Mouse (Mus musculus) ES-CJ7 (cell line): ENCODE results near the gene Mgmt.

Source experiments
- DNase-seq: peaks from one replicate; pipeline ENCODE4 v3.0.0; 2011; ENCODE audit warnings: low read depth, low spot score

Gene Mgmt

DNA sequence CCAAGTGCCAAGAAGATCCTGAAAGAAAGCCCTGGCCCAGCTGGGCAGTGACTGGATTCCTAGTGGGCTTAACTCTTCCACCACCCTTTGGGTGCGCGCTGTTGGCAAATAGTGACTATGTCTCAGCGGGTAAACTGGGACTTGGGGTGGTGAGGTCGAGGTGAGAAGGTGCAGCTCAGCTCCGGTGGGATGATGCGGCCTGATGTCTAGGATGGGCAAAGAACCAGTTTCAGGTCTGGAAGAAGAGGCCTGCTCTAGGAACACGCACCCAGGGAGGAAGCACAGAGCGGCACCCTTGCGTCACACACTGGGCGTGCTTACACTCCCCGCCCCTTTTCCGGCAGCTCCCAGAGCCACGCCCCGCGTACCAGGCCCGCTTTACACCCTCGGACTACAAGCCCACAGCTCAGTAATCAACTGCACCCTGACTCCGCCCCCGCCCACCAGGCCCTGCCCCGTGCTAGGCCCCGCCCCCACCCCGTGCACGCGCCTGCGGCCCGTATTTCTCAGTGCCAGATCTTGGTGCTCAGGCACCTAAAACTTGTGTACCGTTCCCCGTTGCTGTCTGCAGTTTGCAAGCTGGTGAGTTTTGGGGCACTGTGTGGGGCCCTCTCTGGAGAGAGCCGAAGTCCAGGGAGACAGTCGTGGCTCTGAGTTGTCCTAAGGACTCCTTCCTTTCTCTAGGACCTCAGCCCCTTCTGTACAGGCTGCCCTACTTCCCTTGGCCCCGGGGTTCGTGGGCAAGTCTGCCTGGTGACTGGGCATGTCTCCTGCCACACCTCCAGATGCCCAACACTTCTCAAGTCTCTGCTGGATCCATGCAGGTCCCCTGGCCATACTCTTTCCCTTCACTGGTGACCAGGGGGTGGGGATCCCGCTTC, at the start of gene Mgmt:
TSS of gene Mgmt (plus strand) at position 509 of the 881 bp plus-strand sequence.
- peak; percentile 93 for DNase-seq

DNA sequence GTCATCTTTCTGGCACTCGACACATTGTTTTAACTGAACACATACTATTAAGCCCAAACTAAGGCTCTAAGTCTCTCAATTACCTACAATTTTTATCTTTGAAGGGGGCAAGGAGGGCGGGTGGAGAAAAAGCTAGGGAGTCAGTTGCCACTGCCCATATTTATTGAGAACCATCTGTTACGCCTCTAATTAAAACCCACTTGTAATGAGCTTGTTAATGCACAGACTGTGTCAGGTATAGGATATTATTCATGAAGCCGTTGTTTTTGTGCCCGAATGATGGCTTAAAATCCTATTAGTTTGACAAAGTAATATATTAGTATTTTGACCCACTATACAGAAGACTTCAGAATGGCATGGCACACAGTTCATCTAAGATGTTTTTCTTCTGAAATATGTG, 49.6 kb upstream of the Mgmt start:
- DNase-seq, result no peak

DNA sequence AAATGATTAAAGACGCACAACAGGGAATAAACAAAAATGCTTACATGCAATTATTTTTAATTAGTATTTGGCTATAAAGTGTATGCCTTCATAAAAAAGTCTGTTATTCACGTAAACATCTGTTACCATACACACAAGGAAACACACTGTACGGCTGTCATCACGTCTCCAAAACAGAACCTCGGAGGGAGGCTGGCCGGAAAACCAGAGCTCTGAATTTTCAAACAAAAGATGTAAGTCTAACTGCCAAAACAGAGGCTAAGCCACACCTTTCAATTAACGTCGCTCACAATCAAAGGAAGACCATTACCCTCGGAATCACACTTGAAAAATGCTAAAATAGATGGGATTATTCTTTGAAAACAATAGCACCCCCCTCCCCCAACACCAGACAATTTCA, 49.1 kb upstream of the Mgmt start:
- DNase-seq, result no peak

DNA sequence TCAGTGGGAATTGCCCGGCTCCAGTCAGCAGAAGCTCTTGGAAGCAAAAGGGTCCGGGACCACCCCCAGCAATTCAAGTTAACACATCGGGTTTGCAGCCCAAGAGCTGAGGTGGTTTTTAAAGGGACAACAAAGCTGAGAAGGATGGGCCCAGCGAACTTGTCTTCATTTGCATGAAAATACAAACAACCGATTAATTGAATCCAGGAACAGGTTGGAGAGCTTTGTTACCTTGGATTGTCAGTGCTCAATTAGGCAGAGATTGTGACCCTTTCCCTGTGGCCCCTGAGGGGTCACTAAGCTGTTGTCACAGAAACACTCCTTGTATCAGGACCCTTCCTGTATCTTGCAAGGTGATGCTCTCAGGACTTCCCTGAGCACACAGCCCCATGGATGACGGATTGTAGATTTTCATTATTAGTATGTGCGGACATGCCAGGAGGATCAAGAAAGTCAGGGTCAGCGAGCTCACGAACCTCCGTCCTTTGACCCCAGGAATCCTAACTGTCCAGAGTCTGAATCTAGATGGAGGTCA, 48.3 kb upstream of the Mgmt start:
- DNase-seq, result peak; percentile 59

DNA sequence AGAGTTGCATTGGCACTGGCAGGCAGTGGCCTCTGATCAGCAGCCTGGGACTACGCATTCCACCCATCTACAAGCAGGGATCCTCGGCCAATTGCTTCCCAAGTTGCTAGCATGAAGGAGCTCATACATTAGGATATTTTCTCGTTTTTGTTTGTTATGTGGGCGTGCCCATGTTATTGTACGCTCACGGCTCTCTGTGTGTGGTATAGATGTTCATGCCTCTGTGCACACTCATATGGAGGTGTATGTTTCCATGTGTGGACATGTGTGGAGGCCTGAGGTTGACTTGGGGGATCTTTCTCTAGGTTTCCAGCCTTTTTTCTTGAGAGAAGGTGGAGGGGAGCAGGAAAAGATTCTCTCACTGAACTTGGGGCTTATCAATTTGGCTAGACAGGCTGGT, 46.8 kb upstream of the Mgmt start:
- DNase-seq, result no peak

DNA sequence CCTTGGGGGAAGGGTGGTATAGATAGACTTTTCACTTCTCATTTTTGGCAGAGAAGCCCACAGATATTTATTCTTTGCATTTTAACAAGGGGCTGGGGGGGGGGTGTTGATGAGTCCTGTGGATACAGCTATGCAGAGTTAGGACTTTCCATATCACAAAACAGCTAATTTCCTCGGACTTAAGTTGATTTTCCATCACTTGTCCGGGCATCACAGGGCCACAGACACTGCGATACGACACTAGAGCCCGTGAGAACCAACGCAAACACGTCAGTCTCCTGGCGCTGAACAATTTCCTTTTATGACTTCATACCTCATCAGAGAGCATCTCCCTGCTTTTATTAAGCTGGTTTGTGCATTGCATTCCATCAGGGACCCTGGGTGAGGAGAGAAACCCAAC, 45.7 kb upstream of the Mgmt start:
- DNase-seq, result no peak

DNA sequence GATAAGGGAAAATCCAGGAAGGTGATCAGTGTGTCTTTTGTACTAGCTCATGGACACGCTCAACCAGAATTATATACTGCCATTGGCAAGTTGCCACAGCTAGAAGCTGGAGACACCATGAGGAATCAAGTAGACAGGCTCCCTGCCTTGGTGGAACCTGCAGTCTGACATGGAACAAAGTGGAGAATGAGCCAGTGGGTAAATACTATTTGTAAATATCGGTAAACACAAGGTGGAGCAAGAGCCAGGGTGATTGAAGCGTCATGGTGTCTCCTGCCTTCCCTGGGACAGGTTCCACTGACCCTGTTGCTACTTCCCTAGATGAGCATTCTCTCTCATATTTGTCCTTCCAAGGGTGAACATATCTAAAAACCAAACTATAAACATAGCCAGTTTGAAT, 44.6 kb upstream of the Mgmt start:
- DNase-seq, result no peak

DNA sequence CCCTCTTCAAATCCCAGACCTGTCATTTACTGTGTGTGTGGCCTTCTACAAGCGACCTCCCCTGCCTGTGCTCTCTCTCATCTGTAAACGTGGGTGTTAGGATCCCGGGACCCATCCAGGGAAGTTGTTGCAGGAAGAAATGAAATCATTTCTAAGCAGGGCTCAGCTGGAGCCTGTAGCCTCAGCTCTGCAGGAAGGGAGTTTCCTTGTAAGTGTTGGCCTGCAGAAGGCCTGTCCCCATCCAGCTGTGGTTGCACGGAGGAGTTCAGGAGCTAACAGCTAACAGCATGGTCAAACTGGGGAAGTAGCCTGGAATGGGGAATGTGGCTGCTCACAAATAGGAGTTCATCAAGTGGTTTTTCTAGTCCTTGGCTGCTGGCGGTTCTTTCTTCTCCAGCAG, 44.1 kb upstream of the Mgmt start:
- no peak for DNase-seq

DNA sequence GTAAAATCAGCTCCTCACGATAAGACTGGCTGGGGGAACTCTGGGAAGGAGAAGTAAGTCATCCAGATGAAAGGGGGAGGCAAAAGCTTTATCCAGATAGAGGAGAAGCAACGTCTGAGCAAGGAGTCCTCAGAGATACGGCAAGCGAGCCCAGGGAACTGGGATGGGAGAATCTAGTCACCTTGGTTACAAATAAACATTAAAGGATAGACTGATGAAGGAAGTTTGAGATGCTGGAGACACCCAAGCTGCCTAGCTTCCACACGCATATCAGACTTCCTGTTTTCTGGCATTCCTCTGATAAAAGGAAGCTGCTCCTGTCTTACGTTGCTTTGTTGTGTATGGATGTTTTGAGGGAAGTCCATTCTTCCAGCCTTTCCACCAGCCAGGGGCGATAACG, 42.5 kb upstream of the Mgmt start:
- DNase-seq, result no peak

DNA sequence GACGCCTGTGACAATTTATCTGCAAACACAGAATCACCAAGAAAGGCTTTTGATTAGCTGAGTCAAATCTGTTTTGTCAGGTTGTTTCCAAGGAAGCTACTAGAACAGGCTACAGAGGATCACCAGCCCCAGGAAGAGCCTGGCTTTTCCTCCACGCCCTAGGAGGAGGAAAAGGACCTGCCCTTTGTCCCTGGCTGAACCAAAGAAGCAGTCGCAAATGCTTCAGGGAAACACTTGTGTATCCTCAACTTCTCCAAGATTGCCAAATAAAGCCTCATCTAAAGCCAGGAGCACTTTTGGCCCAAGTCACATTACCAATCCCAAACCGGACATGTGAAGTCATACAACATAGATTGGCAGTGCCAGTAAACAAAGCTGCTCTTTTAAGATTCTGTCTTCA, 41.7 kb upstream of the Mgmt start:
- DNase-seq, result no peak

DNA sequence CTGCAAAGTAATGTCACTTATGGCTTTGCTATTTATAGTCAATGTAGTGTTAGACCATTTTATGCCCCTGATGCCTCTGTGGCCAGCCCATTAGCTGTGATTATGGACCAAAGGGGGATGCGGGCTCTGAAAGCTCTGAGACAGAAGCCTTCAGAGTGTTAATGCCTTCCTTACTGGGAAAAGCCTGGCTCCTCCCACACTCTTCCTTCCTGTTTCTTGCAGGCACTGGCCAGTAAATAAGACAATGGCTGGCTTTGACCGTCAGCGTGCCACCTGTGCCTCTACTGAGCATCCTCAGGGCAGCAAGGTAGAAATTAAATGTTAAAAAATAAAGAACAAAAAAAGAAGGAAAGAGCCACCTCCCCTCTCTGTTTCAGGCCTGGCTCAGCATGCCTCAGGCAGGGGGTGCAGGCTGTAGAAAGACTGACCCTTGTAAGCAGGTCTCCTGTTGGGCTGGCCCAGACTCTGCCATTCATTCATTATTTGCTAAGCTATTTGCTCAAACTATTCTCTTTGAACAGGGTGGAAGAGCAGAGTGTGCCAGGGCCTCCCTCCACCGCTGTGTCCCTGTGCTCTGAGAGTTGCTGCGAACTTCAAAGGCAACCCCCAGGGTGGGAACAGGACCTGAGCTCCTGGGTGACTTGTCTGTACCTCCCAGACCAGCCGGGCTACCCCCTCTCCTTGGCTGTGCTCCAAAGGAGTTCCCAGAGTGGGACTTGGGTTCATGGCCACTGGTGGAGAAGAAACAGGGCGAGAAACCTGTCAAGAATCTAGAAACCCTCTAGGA, 29.5 kb upstream of the Mgmt start:
- DNase-seq, result no peak

DNA sequence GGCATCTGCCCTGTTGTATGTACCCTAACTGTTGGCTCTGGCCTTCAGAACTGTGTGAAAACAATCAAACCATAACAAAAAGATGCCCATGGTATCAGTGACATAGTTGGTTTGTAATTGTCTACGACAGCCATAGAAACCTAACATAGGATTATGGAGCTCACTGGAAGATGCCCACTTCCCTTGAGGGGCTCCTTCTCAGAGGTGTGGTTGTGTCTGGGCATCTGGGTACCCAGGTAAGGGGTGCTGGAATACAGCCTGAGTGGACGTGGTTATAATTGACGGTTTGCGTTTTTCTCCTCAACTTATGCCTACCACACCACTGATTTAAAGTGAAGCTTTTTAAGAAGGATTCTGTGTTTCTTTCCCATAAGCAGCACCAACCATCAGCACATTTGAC, 28.5 kb upstream of the Mgmt start:
- DNase-seq, result no peak

DNA sequence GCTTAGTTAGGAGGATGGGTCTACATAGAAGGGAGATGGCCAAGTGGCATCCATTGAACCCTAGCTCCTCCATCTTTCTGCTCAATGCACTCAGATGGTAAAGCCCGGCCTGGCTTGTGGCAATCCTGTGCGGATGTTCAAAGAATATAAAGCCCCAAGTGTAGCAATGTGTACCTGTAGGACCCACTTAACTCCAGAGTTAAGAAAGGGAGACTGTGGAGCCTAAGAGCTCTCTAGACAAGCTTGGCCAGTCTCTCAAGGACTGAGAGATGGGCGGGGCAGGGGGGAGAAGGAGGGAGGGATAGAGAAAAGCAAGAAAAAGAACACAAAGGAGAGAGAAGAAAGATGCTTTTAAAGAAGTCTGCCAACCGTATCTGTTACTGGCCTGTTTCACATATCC, 27.9 kb upstream of the Mgmt start:
- DNase-seq, result no peak

DNA sequence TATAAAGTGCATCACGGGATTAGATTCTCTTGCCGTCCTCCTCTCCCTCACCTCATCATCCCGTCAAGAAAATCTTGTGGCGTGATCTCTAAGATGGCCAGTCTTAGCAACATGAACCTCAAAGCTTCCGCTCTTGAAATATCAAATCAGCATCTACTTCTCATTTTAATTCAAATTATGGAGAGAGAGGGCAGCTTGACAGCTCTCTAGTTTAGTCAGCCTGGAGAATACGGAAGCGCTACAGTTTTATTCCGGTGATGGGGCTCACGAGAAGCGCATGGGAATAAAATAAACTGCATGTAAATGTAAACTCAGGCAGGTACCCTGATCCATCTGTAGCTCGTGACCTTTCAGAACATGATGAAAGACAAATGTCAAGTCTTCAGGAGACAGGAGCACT, 22.9 kb upstream of the Mgmt start:
- peak; percentile 11 for DNase-seq

DNA sequence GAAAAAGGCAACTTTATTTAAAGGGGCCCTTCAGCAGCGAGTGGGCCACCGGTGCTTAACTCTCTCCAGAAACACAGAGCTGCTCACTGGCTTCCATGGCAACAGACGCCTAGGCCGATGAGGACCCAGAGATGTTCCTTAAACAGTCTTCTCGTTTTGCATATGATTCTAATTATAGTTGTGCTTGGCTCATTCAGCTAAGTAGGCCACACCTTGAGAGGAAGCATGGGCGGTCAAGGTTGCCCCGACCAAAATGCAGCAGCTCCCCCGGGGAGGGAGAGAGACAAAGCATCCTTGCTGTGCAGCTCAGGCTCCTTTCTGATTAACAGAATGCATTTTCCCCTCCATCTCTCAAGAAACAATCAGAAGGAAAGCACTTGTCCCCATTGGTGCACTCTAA, 22.4 kb upstream of the Mgmt start:
- peak; percentile 94 for DNase-seq

DNA sequence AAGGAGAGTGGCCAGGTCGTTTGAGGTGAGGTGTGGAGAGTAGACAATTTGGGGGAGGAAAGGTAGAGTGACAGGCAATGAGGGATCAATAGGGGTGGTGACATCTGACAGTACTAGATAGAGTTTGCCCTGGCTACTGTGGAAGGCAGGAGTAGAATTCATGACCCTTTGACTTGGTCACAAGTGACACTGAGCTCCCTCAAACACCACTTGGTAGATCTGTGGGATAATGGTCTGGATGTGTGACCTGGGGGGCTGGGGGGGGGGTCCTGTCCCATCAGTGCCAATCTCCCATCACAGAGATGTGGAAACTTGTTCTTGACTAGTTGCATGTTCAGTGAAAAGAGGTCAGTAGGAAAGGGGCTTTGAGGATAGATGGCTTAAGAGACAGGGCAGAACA, 20.0 kb upstream of the Mgmt start:
- DNase-seq, result no peak

DNA sequence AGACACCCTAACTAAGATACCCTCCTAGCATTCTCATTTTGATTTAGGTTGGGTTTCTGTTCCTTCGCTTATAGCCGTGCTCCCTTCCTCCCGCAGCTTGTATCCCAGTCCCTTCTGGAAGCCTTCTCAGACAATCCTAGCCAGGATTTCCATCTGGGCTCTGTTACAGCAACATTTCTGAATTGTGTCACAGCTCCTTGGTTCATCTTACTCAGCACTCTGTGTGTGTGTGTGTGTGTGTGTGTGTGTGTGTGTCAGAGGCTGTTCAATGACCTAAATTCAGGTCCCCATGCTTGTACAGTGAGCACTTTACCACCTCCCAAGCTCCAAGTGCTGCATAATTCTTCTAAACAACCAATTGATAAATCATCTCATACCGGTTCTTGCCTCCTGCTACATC, 14.0 kb upstream of the Mgmt start:
- no peak for DNase-seq

DNA sequence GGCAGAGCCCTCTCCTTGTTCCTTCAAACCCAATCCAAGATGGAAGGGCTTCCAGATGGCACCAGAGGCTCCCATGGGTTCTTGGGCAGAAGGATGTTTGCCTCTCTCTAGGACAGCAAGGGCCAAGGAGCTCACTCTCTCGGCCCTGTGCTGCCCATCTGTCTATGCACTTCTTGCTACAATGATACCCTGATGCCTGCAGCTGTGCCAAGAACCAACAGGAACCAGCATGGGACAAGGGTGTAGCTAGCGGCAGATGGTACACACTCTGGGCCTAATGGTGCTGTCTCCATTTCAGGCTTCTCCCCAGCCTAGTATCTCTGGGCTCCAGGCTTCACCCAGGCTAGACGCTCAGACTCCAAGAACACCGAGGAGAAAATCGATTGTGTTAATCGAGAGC, 6.3 kb upstream of the Mgmt start:
- DNase-seq, result no peak

DNA sequence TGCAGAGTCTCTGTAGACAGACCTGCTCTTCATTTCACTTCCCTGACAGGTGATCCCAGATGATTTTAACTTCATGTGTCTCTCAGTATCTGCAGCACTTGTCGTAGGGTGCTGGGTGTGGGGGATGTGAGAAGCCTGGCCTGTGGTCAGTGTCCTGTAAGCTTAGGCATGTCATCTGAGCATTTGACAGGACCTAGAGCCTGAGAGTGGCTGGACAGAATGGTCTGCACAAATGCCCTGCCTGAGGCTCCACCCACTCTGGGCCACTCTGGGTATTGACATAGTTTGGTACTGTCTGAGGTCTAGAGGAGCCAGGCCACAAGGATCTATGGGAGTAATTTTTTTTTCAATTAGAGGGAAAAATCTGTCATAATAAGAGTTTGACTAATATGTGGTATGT, 942 bp downstream of the Mgmt start:
- no peak for DNase-seq

DNA sequence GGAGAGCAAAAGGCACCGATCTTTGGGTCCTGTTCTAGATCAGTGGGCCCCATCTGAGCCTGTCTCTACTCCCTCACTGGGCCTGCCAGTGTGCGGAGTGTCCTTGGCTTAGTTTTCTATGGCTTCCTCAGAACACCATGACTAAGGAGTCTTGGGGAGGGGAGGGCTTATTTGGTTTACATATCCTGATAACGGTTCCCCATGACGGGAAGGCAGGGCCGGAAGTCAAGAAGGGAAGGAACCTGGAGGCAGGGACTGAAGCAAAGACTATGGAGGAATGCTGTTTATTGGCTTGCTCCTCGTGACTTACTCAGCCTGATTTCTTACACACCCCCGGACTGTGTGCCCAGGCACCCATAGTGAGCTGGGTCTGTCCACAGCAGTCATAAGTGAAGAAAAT, 1.4 kb downstream of the Mgmt start:
- no peak for DNase-seq

DNA sequence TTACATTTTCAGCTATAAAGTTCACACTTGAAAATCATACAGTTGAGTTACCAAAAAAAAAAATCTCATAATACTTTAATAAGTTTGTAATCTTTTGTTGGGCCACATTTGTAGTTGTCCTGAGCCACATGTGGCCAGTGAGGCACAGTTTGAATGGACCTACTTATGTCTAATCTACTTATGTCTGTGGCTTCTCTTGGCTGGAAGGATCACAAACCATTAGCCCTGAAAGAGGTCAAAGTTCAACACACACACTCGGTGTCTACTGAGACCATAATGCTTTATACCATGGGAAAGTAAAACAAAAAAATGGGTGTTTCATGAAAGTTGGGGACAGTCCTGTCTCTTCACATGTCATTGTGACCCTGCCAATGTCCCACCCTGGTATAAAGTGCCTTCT, 3.1 kb downstream of the Mgmt start:
- no peak for DNase-seq

DNA sequence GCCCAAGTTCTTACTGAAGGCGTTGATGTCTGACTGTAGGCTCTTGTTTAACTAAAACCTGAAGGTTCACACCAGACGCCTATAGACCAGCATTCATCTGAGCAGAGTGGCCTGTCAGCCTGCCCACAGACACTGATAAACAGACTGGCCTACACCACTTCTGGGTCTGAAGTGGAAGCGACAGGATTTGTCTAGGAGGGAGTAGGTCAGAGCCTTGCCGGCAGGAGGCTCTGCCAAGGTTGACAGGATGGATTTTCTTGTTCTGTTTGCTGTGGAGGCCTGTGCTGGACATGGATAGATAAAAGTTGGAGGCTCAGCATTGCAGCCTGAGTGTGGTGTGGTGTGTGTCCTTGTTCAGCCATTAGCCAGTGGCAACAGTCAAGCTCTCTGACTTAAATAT, 3.6 kb downstream of the Mgmt start:
- DNase-seq, result no peak

DNA sequence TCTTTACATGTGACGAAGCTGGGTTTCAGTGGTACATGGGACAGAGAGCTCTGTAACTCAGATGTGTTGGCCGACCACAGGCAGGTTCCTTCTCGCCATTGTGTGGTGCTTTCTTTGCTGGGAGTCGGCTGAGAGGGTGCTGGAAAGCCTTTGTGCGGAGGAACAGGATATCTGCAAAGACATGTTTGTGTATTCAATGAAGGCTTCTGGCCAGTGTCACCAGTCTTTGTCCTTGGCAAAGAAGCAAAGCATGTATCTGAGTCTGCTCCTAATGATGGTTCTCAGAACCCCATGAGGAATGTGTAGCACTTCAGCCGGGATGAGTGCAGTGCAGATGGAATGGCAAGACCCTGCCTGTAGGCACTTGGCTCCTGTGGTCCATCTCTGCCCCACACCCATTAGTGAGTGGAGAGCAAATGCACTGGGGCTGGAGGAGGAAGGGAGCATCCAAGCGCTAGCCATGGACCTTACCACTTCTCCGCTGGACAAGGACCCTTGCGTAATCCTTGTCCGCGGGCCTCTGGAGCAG, 14.3 kb downstream of the Mgmt start:
- no peak for DNase-seq
